Mouse (Mus musculus): ENCODE data around the gene Gabarapl2. TPM values are rescaled to one million over a fixed set of nuclear protein-coding genes. Genes with fewer than 3 reads are reported as not detected.
A peak's percentile ranks its signal among the peaks of the same experiment; 100 is the strongest.

Gene Gabarapl2
- polyA plus RNA-seq, 1 experiment: 251 TPM

- peak in 1 of 2 experiments; percentile 42 for DNase-seq (ENCODE audit: extremely low spot score in 1 of 2, low spot score in 1 of 2)
Observed at GRCm38 (mm10) chr8:111964351-111964750, 23.8 kb downstream of the Gabarapl2 start.

- DNase-seq (ENCODE audit: extremely low spot score in 1 of 2, low spot score in 1 of 2): no peak
Observed at GRCm38 (mm10) chr8:111964849-111965561, 24.5 kb downstream of the Gabarapl2 start.

- no peak for DNase-seq (ENCODE audit: extremely low spot score in 1 of 2, low spot score in 1 of 2)
Observed at GRCm38 (mm10) chr8:111967246-111967870, 26.9 kb downstream of the Gabarapl2 start.

- DNase-seq (ENCODE audit: extremely low spot score in 1 of 2, low spot score in 1 of 2): no peak
Observed at GRCm38 (mm10) chr8:111968541-111968940, 28.0 kb downstream of the Gabarapl2 start.

- DNase-seq (ENCODE audit: extremely low spot score in 1 of 2, low spot score in 1 of 2): no peak
Observed at GRCm38 (mm10) chr8:111968991-111969390, 28.5 kb downstream of the Gabarapl2 start.

- DNase-seq (ENCODE audit: extremely low spot score in 1 of 2, low spot score in 1 of 2): no peak
Observed at GRCm38 (mm10) chr8:111974138-111974537, 33.6 kb downstream of the Gabarapl2 start.

GRCm38 (mm10) chr8:111975706-111976105 is 35.2 kb downstream of the Gabarapl2 start:
- no peak for DNase-seq (ENCODE audit: extremely low spot score in 1 of 2, low spot score in 1 of 2)

- no peak for DNase-seq (ENCODE audit: extremely low spot score in 1 of 2, low spot score in 1 of 2)
Observed at GRCm38 (mm10) chr8:111976326-111976725, 35.8 kb downstream of the Gabarapl2 start.

GRCm38 (mm10) chr8:111978147-111978546 is 37.6 kb downstream of the Gabarapl2 start:
- DNase-seq (ENCODE audit: extremely low spot score in 1 of 2, low spot score in 1 of 2): no peak

- DNase-seq (ENCODE audit: extremely low spot score in 1 of 2, low spot score in 1 of 2): no peak
Observed at GRCm38 (mm10) chr8:111982116-111982515, 41.6 kb downstream of the Gabarapl2 start.

GRCm38 (mm10) chr8:111984511-111984910 is 44.0 kb downstream of the Gabarapl2 start:
- DNase-seq (ENCODE audit: extremely low spot score in 1 of 2, low spot score in 1 of 2): peak; percentile 23 to 66

GRCm38 (mm10) chr8:111989911-111990310 is 49.4 kb downstream of the Gabarapl2 start:
- peak in 1 of 2 experiments; percentile 88 for DNase-seq (ENCODE audit: extremely low spot score in 1 of 2, low spot score in 1 of 2)

- peak in 1 of 2 experiments; percentile 26 for DNase-seq (ENCODE audit: extremely low spot score in 1 of 2, low spot score in 1 of 2)
Observed at GRCm38 (mm10) chr8:111991278-111991677, 50.8 kb downstream of the Gabarapl2 start.

- DNase-seq (ENCODE audit: extremely low spot score in 1 of 2, low spot score in 1 of 2): peak; percentile 77 to 91
Observed at GRCm38 (mm10) chr8:111992013-111992702, 51.7 kb downstream of the Gabarapl2 start, which contains the start of gene Adat1. Adat1 (minus strand) TSS chr8:111992302.

- DNase-seq (ENCODE audit: extremely low spot score in 1 of 2, low spot score in 1 of 2): no peak
Observed at GRCm38 (mm10) chr8:111992703-111993039, 52.2 kb downstream of the Gabarapl2 start.

Other genes starting within 250 kb of the Gabarapl2 start
- gene Ctrb1, start 249.7 kb upstream of the Gabarapl2 start, polyA plus RNA-seq (2012; rRNA removed): 0.24 and 0.25 TPM in 2 replicates
- 42.1 and 44.2 TPM in 2 replicates for gene Bcar1, start 196.9 kb upstream of the Gabarapl2 start, polyA plus RNA-seq (2012; rRNA removed)
- 101 and 111 TPM in 2 replicates for gene Cfdp1, start 86.4 kb upstream of the Gabarapl2 start, polyA plus RNA-seq (2012; rRNA removed)
- 3.8 TPM in 2 replicates for gene Tmem170, start 64.0 kb upstream of the Gabarapl2 start, polyA plus RNA-seq (2012; rRNA removed)
- 1.2 and 1.4 TPM in 2 replicates for gene Chst5, start 30.3 kb upstream of the Gabarapl2 start, polyA plus RNA-seq (2012; rRNA removed)
- 13.3 and 13.9 TPM in 2 replicates for gene Tmem231, start 6.8 kb upstream of the Gabarapl2 start, polyA plus RNA-seq (2012; rRNA removed)
- gene Adat1, start 51.6 kb downstream of the Gabarapl2 start, polyA plus RNA-seq (2012; rRNA removed): 7.8 and 8.0 TPM in 2 replicates
- 64.0 and 65.7 TPM in 2 replicates for gene Kars, start 70.6 kb downstream of the Gabarapl2 start, polyA plus RNA-seq (2012; rRNA removed)
- 34.1 and 36.1 TPM in 2 replicates for gene Terf2ip, start 70.7 kb downstream of the Gabarapl2 start, polyA plus RNA-seq (2012; rRNA removed)
- 0.17 and 0.36 TPM in 2 replicates for gene Gm6793, start 74.3 kb downstream of the Gabarapl2 start, polyA plus RNA-seq (2012; rRNA removed)